Mouse (Mus musculus) hindbrain, embryonic 12.5 days (tissue): ENCODE measurements around the gene Htra1. TPM values are rescaled to one million over a fixed set of nuclear protein-coding genes. Genes with fewer than 3 reads are reported as not detected.

Experiments
- microRNA-seq: library from miRNA; unstranded; fragments of <30 nt; microRNA quantifications from one replicate; pipeline ENCODE4, GENCODE M21; 2017
- polyA plus RNA-seq: library from polyadenylated mRNA; unstranded; fragments of >200 nt; fragmentation: Nextera tagmentation; extraction: Ambion mirVana; gene quantifications from 2 replicates; pipeline ENCODE4 v1.2.1, GENCODE M21; 2016

Gene Htra1
- polyA plus RNA-seq, 1 experiment from 2014 or later, result 19.0 TPM

Small RNA genes lying within 50 kb of the gene (microRNA-seq; reads per million reads assigned to microRNA genes)
- gene Mir7061, result not detected

Other genes with a start within 250 kb of the Htra1 start
- gene Btbd16, start 162.0 kb upstream of the Htra1 start, polyA plus RNA-seq, result not detected in 2 replicates
- 56.5 and 59.0 TPM in 2 replicates for gene Plekha1, start 70.4 kb upstream of the Htra1 start, polyA plus RNA-seq
- gene Dmbt1, start 95.9 kb downstream of the Htra1 start, polyA plus RNA-seq, result not detected in 2 replicates
- not detected in 2 replicates for gene 4933402N03Rik, start 210.2 kb downstream of the Htra1 start, polyA plus RNA-seq
- 0.03 TPM in 1 of 2 replicates, not detected in the other for gene 5430419D17Rik, start 238.3 kb downstream of the Htra1 start, polyA plus RNA-seq